Mouse (Mus musculus): ENCODE data around the gene Majin.

Majin gene

DNA sequence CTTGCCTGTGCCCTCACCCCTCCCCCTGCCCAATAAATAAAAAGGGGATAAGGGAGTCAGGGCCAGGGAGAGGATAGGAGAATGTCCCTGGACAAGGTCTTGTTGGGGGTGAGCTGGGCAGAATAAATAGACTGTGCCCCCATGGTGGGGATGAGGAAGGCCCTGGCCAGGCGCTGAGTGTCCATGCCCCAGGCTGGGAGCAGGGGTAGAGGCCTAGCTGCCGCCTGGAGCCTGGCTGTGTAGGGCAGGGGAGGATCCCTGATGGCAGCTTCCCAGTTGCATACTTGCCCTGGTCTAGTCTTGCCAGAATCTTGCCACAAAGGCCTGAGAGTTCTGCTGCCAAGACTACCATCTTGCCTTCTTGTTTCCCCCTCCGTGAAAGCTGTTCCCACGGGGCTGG, 43.7 kb downstream of the Majin start:
- no peak for DNase-seq (ENCODE audit: low spot score)

DNA sequence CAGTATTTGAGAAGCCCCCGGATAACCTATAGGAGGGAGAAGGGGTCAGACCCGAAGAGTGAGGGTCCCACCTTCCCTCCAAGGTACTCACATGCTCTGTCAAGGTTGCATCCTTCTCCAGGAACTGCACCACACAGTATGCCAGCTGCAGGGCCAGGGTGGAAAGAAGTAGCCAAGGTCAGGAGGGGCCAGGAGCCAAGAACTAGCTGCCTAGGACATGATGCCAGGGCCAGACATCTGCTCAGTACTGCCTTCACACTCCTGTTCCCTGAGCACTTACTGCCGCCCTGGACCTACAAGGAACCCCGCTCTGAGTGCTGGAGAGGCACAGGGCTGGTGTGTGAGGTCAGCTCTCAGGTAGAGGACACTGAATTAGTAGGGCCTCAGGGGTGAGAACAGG, 46.2 kb downstream of the Majin start:
- DNase-seq (ENCODE audit: low spot score): no peak

DNA sequence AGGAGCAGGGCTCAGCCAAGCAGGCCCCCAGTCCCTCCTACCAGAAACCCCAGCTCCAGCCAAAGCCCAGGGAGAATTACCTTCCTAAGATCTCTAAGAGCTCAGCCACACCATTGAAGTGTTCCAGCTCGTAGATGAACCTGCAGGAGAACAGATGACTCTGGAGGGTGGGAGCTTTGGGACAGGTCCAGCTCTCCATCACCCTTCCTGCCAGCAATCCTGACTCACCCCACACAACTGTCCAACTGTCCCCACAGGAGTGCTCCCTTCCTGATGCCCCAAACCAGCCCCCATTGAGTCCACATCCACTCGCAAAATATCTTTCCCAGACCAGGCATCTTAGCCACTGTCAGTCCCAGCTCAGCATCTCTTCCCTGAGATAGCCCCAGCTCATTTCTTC, 46.8 kb downstream of the Majin start:
- DNase-seq (ENCODE audit: low spot score): no peak

DNA sequence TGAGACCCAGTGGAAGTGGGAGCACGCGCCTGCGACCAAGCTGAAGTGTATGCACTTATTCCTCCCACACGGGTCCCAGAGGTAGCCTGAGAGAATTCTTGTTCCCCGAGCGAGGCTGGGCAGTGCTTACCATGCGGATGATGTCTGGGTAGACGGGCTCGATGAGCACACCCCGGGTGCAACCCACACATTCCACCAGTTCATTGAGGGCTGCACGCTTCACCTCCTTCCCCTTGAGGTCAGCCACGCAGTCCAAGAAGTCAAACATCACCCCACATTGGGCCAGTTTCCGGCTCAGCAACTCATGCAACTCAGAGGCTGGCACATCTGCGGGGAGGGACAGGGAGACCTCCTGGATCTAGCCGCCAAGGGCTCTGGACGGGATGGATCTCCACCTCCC, 49.5 kb downstream of the Majin start:
- no peak for DNase-seq (ENCODE audit: low spot score)

DNA sequence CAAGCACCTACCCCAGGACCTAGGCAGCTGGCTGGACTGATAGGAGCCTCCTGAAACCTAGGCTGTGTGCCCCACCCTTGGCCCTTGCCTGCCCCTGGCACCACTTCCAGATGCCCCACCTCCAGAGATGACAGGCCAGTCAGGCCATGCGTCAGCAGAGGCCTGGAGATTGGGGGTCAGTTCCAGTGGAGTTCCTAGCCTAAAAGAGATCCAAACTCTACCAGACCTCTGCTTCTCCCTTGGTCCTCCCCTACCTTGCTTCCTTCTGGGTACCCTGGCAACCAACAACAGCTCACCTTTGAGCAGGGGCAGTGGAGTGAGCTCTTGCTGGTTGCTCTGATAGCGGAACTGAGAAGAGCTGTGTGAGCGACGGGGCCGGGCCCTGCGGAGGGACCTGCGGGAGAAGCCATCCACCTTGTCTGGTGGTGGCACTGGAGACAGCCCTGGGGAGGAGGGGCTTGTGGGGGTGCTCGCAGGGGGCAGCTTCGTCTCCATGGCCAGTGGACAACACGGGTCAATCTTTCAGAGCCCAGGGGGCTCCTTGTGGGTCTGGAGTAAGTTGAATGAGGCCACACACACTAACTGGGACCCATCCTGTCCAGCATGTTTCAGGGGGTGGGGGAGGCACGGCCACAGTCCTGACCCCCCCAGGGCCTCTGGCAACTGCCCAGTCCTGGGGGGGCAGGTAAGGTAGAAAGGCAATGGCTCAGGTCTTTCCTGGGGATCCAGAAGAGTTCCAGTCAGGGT, 50.3 kb downstream of the Majin start:
- no peak for DNase-seq (ENCODE audit: low spot score)

DNA sequence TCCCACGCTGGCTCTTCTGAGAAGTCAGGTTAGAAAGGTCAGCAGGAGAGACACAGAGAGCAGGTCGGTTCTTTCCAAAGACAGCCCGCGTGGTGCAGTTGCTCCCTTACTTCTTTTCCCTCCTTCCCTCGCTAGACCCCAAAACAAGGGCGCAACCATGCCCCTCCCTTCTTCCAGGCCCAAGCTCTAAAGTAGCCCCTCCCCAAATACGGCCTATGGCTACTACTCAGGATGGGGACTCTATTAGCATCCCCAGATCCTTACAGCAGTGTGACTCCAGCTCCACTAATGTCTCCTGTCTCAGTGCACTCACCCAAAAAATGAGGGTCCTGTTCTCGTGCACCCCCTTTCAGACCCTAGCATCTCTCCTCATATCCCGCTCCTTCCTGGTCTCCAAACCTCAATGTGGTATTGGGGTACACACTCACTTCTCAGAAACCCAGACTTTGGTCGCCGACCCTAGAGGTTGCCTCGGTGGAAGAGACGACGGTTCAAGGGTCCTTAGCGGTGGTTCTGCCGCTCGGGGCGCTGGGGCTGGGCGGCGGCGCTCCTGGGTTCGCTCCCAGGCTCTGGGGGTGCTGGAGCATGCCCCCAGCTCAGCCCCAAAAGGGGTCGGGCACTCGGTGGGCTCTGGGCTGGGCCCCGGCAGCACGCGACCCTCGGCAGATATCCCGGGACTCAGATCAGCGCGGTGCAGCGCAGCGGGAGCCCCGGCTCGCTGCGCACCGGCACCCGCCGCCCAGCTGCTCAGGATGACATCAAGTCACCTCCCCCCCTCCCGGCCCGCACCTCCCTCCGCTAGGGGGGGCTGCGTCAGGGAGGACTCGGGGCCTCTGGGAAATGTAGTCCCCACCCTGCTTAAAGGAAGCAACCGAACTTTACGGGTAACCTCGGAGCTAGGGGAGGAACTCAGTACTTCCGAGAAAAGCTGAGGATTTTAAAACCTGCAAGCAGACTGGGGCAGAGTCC, 51.2 kb downstream of the Majin start, which contains the start of gene Ppp2r5b:
Gene Ppp2r5b (minus strand): TSS at position 789 of the 969 bp plus-strand sequence.
- DNase-seq (ENCODE audit: low spot score): peak; percentile 96

DNA sequence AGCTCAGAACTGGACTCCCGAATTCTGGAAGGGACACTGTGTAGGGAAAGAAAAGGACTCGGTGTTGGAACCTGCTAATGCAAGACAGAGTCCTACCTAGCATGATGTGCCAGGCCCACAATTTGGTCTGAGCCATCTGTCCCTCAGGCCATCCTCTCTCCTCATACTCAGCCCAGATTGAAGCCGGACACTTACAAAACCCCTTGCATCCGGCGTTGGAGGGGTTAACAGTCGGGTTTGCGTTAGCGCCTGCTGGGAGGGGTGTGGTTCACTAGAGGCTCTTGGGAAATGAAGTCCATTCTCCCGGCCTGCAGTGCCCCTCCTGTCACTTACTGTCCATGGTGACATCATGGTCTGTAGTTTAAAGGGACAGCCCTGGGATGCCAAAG, 51.9 kb downstream of the Majin start:
- peak; percentile 92 for DNase-seq (ENCODE audit: low spot score)

DNA sequence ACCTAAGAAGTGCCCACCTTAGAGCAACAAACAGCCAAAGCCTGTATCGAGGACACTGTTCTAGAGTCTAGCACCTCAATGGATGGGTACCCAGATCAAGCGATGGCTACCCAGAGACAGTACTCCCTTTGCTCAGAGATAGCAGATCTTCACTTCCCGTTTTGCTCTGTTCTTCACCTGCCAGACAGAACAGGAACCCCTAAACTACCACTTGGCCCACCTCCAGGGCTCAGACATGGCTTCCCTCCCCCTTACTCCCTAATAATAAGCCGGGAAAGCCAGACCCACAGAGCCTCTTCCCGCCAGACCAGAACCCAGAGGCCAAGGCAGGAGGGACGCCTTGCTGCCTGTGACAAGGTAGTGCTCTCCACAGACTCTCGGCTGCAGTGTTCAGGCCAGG, 52.7 kb downstream of the Majin start:
- no peak for DNase-seq (ENCODE audit: low spot score)

DNA sequence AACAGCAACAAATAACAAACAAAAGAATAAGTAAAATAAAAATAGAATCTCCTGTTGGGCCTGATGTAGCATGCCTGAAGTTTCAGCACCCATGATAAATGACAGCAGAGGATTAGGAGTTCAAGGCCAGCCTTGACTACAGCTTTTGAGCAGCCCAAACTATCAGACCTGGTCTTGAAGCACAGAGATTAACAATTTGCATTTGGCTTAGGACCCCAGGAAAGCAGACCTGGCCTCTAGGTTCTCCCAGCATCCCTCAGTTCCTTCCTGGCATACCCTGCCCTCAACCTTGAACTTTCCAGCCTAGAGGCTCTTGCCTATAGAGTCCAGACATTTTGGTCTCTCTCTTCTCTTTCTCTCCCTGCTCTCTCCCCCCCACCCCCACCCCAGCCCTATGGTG, 54.6 kb downstream of the Majin start:
- no peak for DNase-seq (ENCODE audit: low spot score)

DNA sequence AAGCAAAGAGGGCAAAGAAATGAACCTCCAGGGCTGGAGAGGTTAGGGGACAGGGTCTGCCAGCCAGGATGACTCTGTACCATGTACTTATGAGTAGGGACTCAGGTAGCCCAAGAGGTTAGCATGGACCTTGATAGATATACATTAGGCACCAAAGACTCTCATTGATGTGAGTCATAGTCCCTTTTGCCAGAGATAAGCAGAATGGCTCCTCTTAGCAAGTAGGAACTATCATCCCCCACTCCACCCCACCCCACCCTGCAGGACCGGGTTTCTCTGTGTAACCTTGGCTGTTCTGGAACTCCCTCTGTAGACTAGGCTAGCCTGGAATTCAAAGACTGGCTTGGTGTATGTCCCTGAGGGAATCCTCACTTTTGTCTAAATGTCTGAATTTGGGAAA, 55.9 kb downstream of the Majin start:
- DNase-seq (ENCODE audit: low spot score): no peak

DNA sequence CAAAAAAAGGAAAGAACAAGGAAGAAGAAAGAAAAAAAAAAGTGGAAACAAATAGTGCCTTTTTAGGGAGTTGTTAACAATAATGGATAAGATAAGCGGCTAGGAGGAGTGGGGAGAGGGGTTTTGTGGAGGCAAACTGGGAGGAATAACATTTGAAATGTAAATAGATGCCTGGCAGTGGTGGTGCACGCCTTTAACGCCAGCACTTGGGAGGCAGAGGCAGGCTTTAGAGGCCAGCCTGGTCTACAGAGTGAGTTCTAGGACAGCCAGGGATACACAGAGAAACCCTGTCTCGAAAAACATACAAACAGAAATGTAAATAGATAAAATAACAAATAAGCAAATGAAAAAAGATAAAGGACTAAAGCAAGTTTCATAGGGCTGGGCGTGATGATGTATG, 56.5 kb downstream of the Majin start:
- DNase-seq (ENCODE audit: low spot score): no peak

DNA sequence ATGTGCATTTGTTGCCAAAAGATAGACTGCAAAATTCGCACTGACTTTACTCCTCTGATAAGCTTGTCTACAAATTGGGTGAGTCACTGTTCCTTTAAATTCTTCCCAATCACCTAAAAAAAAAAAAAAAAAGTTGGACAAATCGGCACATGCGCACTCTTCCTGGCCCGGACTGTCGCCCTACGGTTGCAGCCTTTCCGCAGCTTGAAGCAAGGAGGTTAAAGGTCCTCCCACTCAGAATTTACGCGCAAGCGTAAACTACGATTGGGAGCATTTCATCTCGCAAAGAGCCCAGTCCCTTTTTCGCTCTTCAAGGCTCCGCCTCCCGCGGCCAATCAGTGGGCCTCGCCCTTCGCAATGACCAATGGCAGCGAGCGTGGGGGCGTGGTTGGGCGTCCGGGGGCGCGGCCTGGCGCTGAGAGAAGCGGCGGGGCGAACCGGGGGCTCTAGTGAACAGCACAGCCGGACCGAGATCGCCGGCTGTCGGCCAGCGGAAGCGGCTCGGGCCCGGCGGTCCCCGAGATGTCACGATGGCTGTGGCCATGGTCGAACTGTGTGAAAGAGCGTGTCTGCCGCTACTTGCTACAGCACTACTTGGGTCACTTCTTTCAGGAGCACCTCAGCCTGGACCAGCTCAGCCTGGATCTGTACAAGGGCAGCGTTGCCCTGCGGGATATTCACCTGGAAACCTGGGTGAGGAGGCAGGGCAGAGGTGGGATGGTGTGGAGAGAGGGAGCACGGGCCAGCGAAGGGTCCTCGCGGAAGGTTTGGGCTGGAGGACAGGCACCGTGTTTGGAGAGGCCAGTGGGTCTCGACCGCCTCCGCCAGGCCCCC, 57.3 kb downstream of the Majin start, which contains the start of gene Atg2a:
Gene Atg2a (plus strand): TSS at position 395 of the 834 bp plus-strand sequence.
- DNase-seq (ENCODE audit: low spot score): peak; percentile 98

DNA sequence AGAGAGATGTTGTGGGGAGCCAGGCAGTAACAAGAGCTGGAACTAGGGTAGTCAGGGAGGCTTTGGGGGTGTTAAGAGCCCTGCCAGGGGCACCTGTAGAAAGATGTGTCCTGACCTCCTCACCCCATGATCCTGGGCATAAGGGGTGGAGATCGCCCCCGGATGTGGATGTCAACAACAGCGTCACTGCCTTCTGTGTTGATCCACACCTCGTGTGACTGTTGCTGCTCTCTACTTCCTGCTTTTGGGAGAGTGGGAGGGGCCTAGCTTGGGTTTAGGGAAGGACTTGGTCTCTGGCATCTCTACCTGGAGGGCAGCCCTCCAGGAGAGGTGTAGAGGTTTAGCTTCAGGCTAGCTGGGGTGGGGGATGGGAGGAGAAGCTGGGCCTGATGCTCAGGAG, 58.1 kb downstream of the Majin start:
- DNase-seq (ENCODE audit: low spot score): peak; percentile 65

DNA sequence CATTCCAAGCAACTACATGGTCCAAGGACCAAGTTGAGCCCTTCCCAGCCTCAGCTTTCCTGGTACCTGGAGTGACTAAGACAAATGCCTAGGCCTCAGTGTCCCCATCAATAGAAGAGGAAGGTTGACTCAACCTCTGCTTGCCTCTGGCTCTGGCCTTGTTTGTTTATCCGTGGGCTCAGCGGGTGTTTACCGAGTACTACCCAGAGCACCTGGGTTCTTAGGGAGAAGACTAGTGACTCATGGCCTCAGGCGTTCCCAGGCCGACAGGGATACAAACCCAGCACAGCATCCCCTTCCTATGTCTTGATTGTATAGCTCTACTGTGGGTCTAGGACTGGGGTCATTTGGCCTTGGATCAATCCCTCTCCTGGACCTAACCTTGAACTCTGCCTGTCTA, 59.0 kb downstream of the Majin start:
- DNase-seq (ENCODE audit: low spot score): no peak

DNA sequence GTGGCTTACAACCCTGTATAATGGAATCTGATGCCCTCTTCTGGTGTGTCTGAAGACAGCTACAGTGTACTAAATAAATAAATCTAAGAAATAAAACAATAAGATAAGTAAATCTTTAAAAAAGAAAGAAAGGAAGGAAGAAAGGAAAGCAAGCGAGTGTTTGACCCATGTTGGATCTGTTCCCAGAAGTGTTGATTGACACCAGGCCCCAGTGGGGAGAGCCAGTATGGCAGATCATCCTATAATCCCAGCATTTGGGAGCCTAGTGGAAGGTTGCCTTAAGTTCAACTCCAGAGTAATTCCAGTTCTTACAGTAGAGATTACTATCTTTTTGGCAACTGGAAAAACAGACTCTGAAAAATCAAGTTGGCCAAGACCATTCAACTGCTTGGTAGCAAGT, 61.6 kb downstream of the Majin start:
- no peak for DNase-seq (ENCODE audit: low spot score)

DNA sequence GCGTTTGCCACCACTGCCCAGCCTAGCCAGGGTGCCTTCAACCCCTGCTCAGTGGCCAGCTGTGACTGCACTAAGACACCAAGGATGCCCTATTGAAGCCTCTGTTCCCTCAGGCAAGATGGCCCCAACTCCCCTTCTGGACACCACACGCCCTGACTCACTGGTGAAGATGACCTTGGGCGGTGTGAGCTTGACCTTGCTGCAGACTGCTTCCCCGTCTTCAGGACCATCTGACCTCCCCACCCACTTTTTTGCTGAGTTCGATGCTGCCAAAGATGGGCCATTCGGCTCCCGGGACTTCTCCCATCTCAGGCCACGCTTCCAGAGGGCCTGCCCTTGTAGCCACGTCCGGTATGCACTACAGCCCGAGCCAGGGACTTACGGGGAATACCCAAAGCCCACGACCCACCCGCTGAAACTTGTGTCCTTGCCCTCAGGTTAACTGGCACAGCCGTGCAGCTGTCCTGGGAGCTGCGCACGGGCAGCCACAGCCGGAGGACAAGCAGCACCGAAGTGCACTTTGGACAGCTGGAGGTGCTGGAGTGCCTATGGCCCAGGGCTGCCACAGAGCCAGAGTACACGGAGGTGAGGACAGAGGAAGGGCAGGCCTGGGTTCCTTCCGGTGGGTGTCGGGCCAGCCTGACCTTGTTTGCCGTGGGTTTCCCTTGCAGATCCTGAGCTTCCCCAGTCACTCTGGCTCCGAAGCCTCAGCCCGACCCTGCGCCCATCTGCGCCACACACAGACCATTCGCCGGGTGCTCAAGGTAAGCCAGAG, 63.5 kb downstream of the Majin start:
- no peak for DNase-seq (ENCODE audit: low spot score)

DNA sequence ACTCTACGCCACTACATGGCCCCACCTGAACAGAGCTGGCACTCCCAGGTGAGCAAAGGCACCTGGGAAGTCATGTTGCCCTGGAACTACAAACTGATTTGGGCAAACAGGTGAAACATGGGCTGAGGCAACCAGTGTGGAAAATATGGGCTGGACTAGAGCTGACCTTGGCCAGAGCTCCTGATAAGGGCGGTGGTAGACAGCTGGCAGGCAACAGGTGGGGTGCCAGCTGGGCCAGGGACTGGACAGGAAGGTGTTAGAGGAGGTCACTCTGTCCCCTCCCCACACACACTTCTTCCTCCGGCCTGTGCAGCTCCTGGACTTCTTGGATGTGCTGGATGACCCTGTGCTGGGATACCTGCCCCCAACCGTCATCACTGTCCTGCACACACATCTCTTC, 68.8 kb downstream of the Majin start:
- DNase-seq (ENCODE audit: low spot score): no peak

DNA sequence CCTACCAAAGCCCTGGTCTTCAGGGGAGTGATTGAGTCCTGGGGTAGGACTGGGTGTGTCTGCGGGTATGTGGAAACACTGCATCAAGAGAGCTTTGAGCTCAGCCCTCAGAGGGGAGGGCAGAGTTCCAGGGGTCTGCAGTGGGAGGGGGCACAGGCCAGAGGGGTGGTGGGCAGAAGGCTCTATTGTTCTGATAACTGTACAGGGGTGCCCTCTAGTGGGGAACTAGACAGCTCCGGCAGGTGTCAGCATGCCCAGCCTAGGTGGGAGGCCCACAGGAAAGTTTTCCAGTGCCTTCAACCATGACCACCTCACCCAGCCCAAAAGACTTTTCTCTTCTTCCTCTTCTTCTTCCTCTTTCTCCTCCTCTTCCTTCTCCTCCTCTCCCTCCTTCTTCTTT, 76.2 kb downstream of the Majin start:
- no peak for DNase-seq (ENCODE audit: low spot score)

DNA sequence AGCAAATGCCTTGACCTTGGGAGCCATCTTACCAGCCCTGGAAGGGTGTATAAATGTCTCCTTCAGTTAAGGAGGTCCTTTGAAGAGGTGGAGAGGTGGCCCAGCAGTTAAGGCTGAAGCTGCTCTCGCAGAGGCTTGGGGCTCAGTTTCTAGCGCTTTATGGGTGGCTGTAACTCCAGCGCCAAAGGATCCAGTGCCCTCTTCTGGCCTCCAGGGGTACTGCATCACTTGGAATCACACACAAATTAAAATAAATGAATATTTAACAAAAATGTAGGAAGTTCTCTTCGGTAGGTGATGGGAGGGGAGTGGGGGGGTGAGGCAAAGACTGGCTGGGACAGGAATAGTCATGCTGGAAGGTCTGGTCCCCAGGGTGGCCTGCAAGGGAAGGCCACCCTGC, 76.8 kb downstream of the Majin start:
- no peak for DNase-seq (ENCODE audit: low spot score)

DNA sequence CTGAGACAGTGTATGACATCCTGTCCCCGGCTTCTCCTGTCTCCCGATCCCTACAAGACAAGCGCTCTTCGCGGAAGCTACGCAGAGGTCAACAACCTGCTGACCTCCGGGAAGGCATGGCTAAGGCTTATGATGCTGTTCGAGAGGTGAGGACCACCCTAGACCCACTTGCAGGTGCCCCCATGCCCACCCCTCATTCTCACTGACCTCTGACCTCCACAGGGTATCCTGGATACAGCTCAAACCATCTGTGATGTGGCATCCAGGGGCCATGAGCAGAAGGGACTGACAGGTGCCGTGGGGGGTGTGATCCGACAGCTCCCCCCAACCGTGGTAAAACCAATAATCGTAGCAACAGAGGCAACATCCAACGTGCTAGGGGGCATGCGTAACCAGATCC, 77.2 kb downstream of the Majin start:
- no peak for DNase-seq (ENCODE audit: low spot score)

DNA sequence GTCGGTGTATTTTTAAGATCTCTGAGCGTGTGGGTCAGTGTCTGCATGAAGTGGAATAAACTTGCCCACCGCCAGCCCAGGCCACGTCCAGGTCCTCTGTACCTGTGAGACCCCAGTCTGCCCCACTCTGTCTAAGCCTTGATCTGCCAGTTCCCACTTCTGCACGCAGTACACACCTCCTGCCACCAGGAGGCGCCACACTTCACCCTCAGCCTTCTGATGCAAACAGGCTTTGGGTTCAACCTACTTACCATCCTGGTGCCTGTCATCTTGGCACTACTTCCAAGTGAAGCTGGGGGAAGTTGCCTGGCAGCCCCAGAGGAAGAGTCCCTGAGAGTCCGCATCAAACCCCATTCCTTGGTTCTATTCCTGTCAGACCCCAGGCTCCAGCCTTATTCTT, 78.0 kb downstream of the Majin start:
- peak; percentile 70 for DNase-seq (ENCODE audit: low spot score)
